Mouse (Mus musculus): Measurements from ENCODE around the gene Glb1l2. TPM values are rescaled to one million over a fixed set of nuclear protein-coding genes. Genes with fewer than 3 reads are reported as not detected.
A peak's percentile ranks its signal among the peaks of the same experiment; 100 is the strongest.

The Glb1l2 gene
- 1.5 and 1.6 TPM in 2 replicates for polyA plus RNA-seq (2014; fragmentation: Nextera tagmentation; extraction: Ambion mirVana)

DNA sequence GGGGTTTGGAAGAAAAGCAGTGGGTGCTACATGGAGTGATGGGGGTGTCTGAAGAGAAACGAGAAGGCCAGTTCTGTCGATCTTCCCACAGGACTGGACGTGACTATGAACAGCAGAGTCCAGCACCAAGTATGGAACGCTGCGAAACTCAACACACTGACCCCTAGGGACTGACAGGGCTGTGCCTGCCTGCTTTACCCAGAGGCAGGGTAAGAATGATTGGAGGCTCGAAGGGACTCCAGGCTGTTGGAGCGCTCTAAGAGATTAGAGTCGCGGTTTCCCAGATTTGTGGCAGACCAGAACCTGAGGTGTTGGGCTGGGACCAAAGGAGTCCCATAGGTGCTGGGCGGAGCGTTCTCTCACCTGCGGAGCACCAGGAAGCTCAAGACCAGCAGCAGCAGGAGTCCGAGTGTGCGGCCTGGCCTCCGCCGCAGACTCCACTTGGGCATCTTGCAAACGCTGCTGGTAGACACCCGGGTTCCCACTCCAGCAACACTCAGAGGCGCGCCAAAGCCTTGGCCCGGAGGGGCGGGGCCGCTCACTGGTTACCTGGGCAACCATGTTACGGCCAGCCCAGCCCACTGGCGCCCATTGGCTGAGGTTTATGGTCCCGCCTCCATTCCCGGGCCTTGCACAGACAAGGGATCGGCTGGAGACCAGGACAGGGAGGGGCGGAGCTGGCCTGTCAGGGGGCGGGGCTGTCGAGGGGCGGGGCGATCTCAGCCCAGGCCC lies at the start of gene Glb1l2:
Gene Glb1l2 (minus strand): TSS at position 534 of the 732 bp plus-strand sequence.
- peak within 1 kb of the TSS; percentile 49 to 55 for H3K4me3 ChIP-seq (ENCODE audit: control insufficient read depth in 1 of 2, insufficient read depth in 1 of 2, low read depth in 1 of 2, low read length in 2 of 2)
- H3K27me3 ChIP-seq (ENCODE audit: control insufficient read depth, insufficient read depth, low read length), result no peaks in the 10 kb centered on the region
- peak within 1 kb of the TSS; percentile 12 to 58; a peak in 2 of 4 replicates for H3K27ac ChIP-seq (replicated peaks in 1 of 2; ENCODE audit: control insufficient read depth in 1 of 2, insufficient read depth in 1 of 2, low read depth in 2 of 2, low read length in 2 of 2)
- no peaks in the 10 kb centered on the region for H3K9me3 ChIP-seq (ENCODE audit: control insufficient read depth, low read length)
- peaks cover 4 to 8% of the 10 kb centered on the region in 2 experiments; a peak in 3 of 4 replicates for H3K4me1 ChIP-seq (ENCODE audit: control insufficient read depth in 2 of 2, insufficient read depth in 2 of 2, low read length in 2 of 2)
- 1% methylated on average over 33 of the region's 33 CpGs for WGBS
- peak within 1 kb of the TSS; percentile 53 for H3K9ac ChIP-seq (ENCODE audit: low read length)
- no peaks in the 10 kb centered on the region for H3K36me3 ChIP-seq (ENCODE audit: control insufficient read depth, insufficient read depth, low read length)
- H3K4me2 ChIP-seq (ENCODE audit: low read length), result peak within 1 kb of the TSS; percentile 83
- peak; percentile 100 for ATAC-seq (ENCODE audit: insufficient number of reproducible peaks, insufficient read depth, low FRiP score, low read depth)

DNA sequence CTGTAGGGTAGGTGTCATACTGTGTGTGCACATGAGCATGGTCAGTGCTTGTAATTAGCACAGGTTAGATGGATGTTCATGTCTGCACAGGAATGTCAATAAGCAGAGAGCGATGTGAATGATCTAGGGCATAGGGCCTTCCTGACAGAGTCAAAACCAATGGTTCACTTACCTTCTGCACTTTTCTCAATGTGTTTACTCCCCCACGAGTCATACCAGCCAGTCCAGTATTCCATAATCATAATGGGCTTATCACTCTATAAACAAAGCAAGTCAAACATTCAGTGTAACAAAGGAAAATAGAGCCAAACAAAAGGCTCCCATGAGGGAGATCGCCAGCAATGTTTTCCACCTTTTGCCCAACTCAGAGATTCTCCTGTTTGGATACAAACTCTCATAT lies 24.8 kb upstream of the Glb1l2 start:
- no peaks in the 10 kb centered on the region for H3K4me1 ChIP-seq (ENCODE audit: control insufficient read depth in 2 of 2, insufficient read depth in 2 of 2, low read length in 2 of 2)
- no peak overlapping the region for H3K4me3 ChIP-seq (ENCODE audit: control insufficient read depth in 1 of 2, insufficient read depth in 1 of 2, low read depth in 1 of 2, low read length in 2 of 2)
- no peak overlapping the region for H3K27ac ChIP-seq (replicated peaks in 1 of 2; ENCODE audit: control insufficient read depth in 1 of 2, insufficient read depth in 1 of 2, low read depth in 2 of 2, low read length in 2 of 2)
- no peak overlapping the region for H3K4me2 ChIP-seq (ENCODE audit: low read length)
- no peak overlapping the region for H3K9ac ChIP-seq (ENCODE audit: low read length)
- no peaks in the 10 kb centered on the region for H3K9me3 ChIP-seq (ENCODE audit: control insufficient read depth, low read length)
- WGBS, result 69% methylated on average over 3 of the region's 3 CpGs
- no peak for ATAC-seq (ENCODE audit: insufficient number of reproducible peaks, insufficient read depth, low FRiP score, low read depth)
- H3K27me3 ChIP-seq (ENCODE audit: control insufficient read depth, insufficient read depth, low read length), result no peaks in the 10 kb centered on the region
- H3K36me3 ChIP-seq (ENCODE audit: control insufficient read depth, insufficient read depth, low read length), result no peaks in the 10 kb centered on the region

DNA sequence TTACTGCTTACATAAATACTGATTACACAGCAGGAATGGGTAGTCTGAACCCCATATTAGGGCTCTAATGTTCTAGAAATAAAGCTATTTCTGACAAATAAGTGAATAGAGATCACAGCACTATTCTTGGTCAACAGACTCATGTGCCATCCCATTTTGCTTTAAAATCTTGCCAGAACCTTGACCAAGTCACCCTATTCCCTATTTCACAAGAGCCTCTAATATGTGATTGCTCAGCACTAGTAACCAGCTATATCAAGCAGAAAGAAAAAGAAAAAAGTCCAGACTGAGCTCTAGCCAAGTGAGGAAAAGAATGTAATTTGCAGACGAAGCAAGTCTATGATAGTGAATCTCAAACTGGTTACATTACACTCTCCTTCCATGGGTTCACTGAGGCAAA lies 13.7 kb upstream of the Glb1l2 start:
- no peak for ATAC-seq (ENCODE audit: insufficient number of reproducible peaks, insufficient read depth, low FRiP score, low read depth)
- H3K4me2 ChIP-seq (ENCODE audit: low read length), result no peak overlapping the region
- H3K27ac ChIP-seq (replicated peaks in 1 of 2; ENCODE audit: control insufficient read depth in 1 of 2, insufficient read depth in 1 of 2, low read depth in 2 of 2, low read length in 2 of 2), result no peak overlapping the region
- no peaks in the 10 kb centered on the region for H3K4me1 ChIP-seq (ENCODE audit: control insufficient read depth in 2 of 2, insufficient read depth in 2 of 2, low read length in 2 of 2)
- 60% methylated on average over 1 of the region's 1 CpGs for WGBS
- H3K27me3 ChIP-seq (ENCODE audit: control insufficient read depth, insufficient read depth, low read length), result no peaks in the 10 kb centered on the region
- no peaks in the 10 kb centered on the region for H3K9me3 ChIP-seq (ENCODE audit: control insufficient read depth, low read length)
- H3K4me3 ChIP-seq (ENCODE audit: control insufficient read depth in 1 of 2, insufficient read depth in 1 of 2, low read depth in 1 of 2, low read length in 2 of 2), result no peak overlapping the region
- H3K36me3 ChIP-seq (ENCODE audit: control insufficient read depth, insufficient read depth, low read length), result no peaks in the 10 kb centered on the region
- no peak overlapping the region for H3K9ac ChIP-seq (ENCODE audit: low read length)

DNA sequence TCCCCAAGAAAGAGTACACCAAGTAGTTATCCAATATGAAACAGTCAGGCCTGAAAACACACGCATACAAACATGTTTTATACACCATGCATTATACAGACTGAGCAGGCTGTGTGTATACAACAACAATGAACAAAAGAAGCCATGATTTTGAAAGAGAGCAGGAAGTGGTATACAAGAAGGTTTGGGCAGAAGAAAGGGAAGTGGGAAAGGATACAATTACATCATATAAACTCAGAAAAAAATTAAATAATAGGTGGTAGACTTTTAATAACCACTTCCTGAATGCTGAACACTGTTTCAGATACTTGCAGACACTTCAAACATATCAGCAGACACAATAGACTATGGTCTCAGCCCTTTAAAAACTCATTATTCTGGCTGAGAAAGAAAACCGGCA lies 2.5 kb upstream of the Glb1l2 start:
- no peak for ATAC-seq (ENCODE audit: insufficient number of reproducible peaks, insufficient read depth, low FRiP score, low read depth)
- no peaks in the 10 kb centered on the region for H3K9me3 ChIP-seq (ENCODE audit: control insufficient read depth, low read length)
- peaks cover 4 to 8% of the 10 kb centered on the region in 2 experiments; a peak in 3 of 4 replicates for H3K4me1 ChIP-seq (ENCODE audit: control insufficient read depth in 2 of 2, insufficient read depth in 2 of 2, low read length in 2 of 2)
- H3K4me3 ChIP-seq (ENCODE audit: control insufficient read depth in 1 of 2, insufficient read depth in 1 of 2, low read depth in 1 of 2, low read length in 2 of 2), result no peak overlapping the region
- H3K4me2 ChIP-seq (ENCODE audit: low read length), result no peak overlapping the region
- H3K27ac ChIP-seq (replicated peaks in 1 of 2; ENCODE audit: control insufficient read depth in 1 of 2, insufficient read depth in 1 of 2, low read depth in 2 of 2, low read length in 2 of 2), result no peak overlapping the region
- H3K9ac ChIP-seq (ENCODE audit: low read length), result no peak overlapping the region
- no peaks in the 10 kb centered on the region for H3K36me3 ChIP-seq (ENCODE audit: control insufficient read depth, insufficient read depth, low read length)
- no peaks in the 10 kb centered on the region for H3K27me3 ChIP-seq (ENCODE audit: control insufficient read depth, insufficient read depth, low read length)
- WGBS, result 78% methylated on average over 2 of the region's 2 CpGs

DNA sequence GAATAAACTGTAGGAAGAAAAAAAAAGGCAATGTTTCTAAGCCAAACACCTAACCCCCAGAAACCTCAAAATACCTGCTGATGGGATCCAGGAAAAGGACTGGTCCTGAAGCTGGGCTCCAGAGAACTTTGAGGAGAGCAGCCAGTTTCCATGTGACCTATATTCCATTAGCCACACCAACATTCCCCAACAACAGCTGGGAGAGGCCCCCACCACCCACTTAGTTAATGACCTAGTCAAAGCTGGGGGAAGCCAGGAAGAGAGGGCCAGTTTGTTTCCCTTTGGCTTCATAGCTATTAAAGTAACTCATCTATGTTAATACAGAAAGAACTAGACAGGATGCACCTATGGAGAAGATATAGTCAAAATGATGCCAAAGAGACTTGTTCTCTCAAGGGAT lies 1.9 kb downstream of the Glb1l2 start:
- ATAC-seq (ENCODE audit: insufficient number of reproducible peaks, insufficient read depth, low FRiP score, low read depth), result no peak
- peaks cover 4 to 8% of the 10 kb centered on the region in 2 experiments; a peak in 3 of 4 replicates for H3K4me1 ChIP-seq (ENCODE audit: control insufficient read depth in 2 of 2, insufficient read depth in 2 of 2, low read length in 2 of 2)
- H3K27me3 ChIP-seq (ENCODE audit: control insufficient read depth, insufficient read depth, low read length), result no peaks in the 10 kb centered on the region
- H3K4me2 ChIP-seq (ENCODE audit: low read length), result no peak overlapping the region
- no peak overlapping the region for H3K4me3 ChIP-seq (ENCODE audit: control insufficient read depth in 1 of 2, insufficient read depth in 1 of 2, low read depth in 1 of 2, low read length in 2 of 2)
- H3K36me3 ChIP-seq (ENCODE audit: control insufficient read depth, insufficient read depth, low read length), result no peaks in the 10 kb centered on the region
- H3K9me3 ChIP-seq (ENCODE audit: control insufficient read depth, low read length), result no peaks in the 10 kb centered on the region
- H3K9ac ChIP-seq (ENCODE audit: low read length), result no peak overlapping the region
- H3K27ac ChIP-seq (replicated peaks in 1 of 2; ENCODE audit: control insufficient read depth in 1 of 2, insufficient read depth in 1 of 2, low read depth in 2 of 2, low read length in 2 of 2), result no peak overlapping the region

DNA sequence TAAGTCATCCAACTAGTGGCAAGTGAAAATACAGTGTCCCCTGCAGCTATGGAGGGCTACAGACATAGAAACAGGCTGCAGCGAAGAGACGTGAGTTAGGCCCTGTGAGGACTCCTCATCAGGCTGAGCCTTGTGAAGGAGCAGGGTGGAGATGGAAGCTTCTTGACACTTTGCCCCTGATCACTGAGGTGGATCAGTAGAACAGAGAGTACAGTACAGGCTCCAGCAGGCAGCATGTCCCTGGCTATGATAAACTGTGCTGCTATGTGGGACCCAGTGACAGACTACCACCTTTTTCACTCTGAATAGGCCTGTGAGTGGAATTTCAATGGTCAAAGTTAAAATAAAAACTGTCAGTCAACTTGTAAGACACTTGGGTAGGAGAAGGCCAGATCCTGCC lies 5.9 kb downstream of the Glb1l2 start:
- H3K4me1 ChIP-seq (ENCODE audit: control insufficient read depth in 2 of 2, insufficient read depth in 2 of 2, low read length in 2 of 2), result peaks cover 0 to 4% of the 10 kb centered on the region in 2 experiments; a peak in 2 of 4 replicates
- H3K4me2 ChIP-seq (ENCODE audit: low read length), result no peak overlapping the region
- no peak overlapping the region for H3K9ac ChIP-seq (ENCODE audit: low read length)
- H3K27ac ChIP-seq (replicated peaks in 1 of 2; ENCODE audit: control insufficient read depth in 1 of 2, insufficient read depth in 1 of 2, low read depth in 2 of 2, low read length in 2 of 2), result no peak overlapping the region
- no peaks in the 10 kb centered on the region for H3K9me3 ChIP-seq (ENCODE audit: control insufficient read depth, low read length)
- ATAC-seq (ENCODE audit: insufficient number of reproducible peaks, insufficient read depth, low FRiP score, low read depth), result no peak
- H3K27me3 ChIP-seq (ENCODE audit: control insufficient read depth, insufficient read depth, low read length), result no peaks in the 10 kb centered on the region
- WGBS, result 90% methylated on average over 2 of the region's 2 CpGs
- no peaks in the 10 kb centered on the region for H3K36me3 ChIP-seq (ENCODE audit: control insufficient read depth, insufficient read depth, low read length)
- no peak overlapping the region for H3K4me3 ChIP-seq (ENCODE audit: control insufficient read depth in 1 of 2, insufficient read depth in 1 of 2, low read depth in 1 of 2, low read length in 2 of 2)

GRCm38 (mm10) chr9:26798731-26799130 lies 7.5 kb downstream of the Glb1l2 start:
- 59% methylated on average over 1 of the region's 1 CpGs for WGBS
- H3K36me3 ChIP-seq (ENCODE audit: control insufficient read depth, insufficient read depth, low read length), result no peaks in the 10 kb centered on the region
- H3K27ac ChIP-seq (replicated peaks in 1 of 2; ENCODE audit: control insufficient read depth in 1 of 2, insufficient read depth in 1 of 2, low read depth in 2 of 2, low read length in 2 of 2), result no peak overlapping the region
- H3K9ac ChIP-seq (ENCODE audit: low read length), result no peak overlapping the region
- no peaks in the 10 kb centered on the region for H3K9me3 ChIP-seq (ENCODE audit: control insufficient read depth, low read length)
- ATAC-seq (ENCODE audit: insufficient number of reproducible peaks, insufficient read depth, low FRiP score, low read depth), result no peak
- no peak overlapping the region for H3K4me2 ChIP-seq (ENCODE audit: low read length)
- no peaks in the 10 kb centered on the region for H3K4me1 ChIP-seq (ENCODE audit: control insufficient read depth in 2 of 2, insufficient read depth in 2 of 2, low read length in 2 of 2)
- no peaks in the 10 kb centered on the region for H3K27me3 ChIP-seq (ENCODE audit: control insufficient read depth, insufficient read depth, low read length)
- H3K4me3 ChIP-seq (ENCODE audit: control insufficient read depth in 1 of 2, insufficient read depth in 1 of 2, low read depth in 1 of 2, low read length in 2 of 2), result no peak overlapping the region

- Histone ChIP-seq H3K4me3 (ENCODE audit: control insufficient read depth in 1 of 2, insufficient read depth in 1 of 2, low read depth in 1 of 2, low read length in 2 of 2) (no peak overlapping the region), H3K9ac (ENCODE audit: low read length) (no peak overlapping the region), H3K27me3 (ENCODE audit: control insufficient read depth, insufficient read depth, low read length) (no peaks in the 10 kb centered on the region), H3K36me3 (ENCODE audit: control insufficient read depth, insufficient read depth, low read length) (no peaks in the 10 kb centered on the region), H3K4me1 (ENCODE audit: control insufficient read depth in 2 of 2, insufficient read depth in 2 of 2, low read length in 2 of 2) (no peaks in the 10 kb centered on the region), H3K9me3 (ENCODE audit: control insufficient read depth, low read length) (no peaks in the 10 kb centered on the region), H3K4me2 (ENCODE audit: low read length) (no peak overlapping the region), H3K27ac (replicated peaks in 1 of 2; ENCODE audit: control insufficient read depth in 1 of 2, insufficient read depth in 1 of 2, low read depth in 2 of 2, low read length in 2 of 2) (no peak overlapping the region)
- no peak for ATAC-seq (ENCODE audit: insufficient number of reproducible peaks, insufficient read depth, low FRiP score, low read depth)
- 86% methylated on average over 3 of the region's 3 CpGs for WGBS
These were observed 8.1 kb downstream of the Glb1l2 start for GRCm38 (mm10) chr9:26798205-26798604.

All from heart, embryonic 14.5 days (tissue).